Mouse (Mus musculus): ENCODE data around the gene Brms1. TPM values are rescaled to one million over a fixed set of nuclear protein-coding genes. Genes with fewer than 3 reads are reported as not detected.

Gene Brms1
- total RNA-seq, 2 experiments from 2014 or later = 20.2 to 23.6 TPM

DNA sequence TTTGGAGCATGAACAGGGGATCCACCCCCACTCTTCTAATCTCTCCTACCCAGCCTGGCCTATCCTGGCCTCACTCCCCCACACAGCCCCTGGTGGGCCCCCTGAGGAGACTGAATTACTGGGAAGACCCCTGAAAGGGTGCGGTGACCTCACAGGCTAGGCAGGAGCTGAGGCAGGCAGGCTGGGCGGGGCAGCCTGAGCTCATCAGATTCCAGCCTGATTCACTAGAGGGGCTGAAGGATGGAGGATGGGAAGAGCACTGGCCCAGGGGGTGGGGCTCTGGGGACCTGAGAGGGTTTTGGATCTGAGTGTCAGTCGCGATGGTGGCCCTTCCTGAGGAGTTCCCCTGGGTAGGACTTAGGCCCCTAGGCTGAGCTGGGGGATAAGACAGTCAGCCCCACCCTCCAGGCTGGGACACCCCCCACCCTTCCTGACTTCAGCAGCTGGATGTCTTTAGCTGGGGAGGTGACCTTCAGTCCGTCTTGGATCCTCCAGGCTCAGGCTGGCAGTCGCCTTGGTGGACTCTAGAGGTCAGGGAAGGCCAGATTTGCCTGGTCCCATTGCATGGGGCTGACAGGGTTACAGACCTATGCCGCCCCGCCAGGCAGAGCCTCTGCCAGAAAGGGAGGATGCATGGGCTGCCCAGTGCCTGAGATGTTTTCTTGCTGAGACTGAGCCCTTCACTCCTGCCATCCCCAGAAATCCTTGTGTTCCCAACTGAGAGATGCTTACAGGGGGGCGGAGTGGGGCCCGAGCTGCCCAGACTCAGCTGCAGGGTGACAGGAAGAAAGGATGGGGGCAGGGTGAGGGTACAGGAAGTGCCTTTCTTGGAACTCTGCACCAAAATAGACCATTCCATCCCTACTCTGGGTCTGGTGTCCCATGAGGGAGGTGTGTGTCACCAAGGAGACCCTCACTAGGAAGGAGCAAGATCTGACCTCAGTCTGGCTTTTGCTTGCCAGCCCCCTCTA lies 17.9 kb downstream of the Brms1 start:
- intact Hi-C loops (cut with DNase I) = no loop called here
- DNase-seq (ENCODE audit: low spot score in 2 of 2) = no peak

DNA sequence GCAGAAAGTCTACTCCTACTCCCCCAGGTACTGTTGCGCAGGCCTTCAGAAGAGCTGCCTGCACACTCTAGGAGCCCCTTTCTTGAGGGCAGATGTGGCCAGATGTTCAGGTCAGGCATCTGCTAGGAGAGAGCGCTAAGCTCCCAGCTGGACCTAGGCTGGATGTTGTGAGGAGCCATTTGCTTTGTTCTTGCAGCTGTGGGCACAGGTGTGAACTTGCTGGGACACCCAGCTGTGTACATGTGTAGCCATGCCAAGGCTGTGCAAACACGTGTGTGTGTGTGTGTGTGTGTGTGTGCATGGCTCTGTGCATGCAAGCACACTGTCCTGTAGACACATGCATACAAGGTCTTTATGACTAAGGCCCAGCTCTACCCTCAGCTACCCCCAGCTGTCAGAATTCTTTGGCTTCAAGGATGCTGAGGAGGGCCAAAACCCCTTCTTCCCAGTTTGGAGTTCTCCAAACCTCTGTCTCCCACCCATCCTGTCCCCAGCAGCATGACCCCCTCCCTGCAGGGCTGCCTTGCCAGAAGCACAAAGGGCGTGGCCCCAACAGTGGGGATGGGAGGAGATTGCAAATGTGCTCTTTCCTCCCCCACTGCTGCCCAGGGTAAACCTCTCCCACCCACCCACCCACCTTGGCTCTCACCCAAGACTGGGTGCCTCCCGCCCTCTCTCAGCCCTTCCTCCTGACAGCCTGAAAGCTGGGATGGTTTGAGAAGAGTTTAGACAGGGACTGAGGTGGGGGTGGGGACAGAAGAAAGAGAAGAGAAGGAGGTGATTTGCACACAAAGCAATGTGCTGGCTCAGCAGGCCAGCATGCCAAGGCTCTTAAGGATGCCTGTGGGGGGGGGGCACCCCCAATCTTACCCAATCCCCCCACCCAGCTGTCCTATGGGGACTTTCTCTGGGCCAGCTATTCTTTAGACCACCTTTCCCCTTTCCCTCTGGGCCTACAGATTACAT lies 19.5 kb downstream of the Brms1 start:
- DNase-seq (ENCODE audit: low spot score in 2 of 2) = no peak
- intact Hi-C loops (cut with DNase I) = no loop called here

DNA sequence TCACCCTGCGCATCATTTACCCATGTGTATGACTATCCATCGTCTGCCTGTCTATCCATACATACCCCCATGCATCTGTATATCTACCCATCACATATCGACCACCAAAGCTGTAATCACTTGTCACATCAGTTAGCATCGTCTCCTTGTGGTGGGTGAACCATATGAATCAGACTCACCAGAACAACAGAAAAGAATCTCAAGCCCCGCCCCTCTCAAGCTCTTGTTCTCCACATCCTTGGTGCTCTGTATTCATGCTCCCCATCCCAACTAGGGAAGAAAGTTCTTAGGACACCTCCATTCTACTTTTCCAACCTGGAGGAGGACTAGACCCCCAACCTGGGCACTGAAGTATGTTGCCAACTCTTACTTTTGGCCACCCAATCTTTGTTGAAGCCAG lies 20.9 kb downstream of the Brms1 start:
- DNase-seq (ENCODE audit: low spot score in 2 of 2) = no peak
- intact Hi-C loops (cut with DNase I) = no loop called here

DNA sequence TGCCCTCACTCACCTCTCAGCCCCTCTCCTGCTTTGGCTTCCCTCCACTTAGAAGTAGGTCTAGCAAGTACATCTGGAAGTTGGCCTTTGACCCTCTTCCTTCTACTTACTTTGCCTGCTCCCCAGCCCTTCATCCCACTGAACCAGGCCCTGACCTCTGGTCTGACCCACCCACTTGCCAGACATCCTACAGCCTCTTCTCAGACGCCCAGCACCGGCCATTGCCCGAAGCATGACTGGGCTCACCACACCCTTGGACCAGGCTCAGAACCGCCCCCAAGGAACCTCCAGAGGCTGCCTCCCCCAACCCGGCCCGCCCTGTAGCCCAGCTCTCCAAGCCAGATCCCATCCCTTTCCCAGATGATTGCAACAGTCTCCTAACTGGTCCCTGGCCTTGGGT lies 21.3 kb downstream of the Brms1 start:
- DNase-seq (ENCODE audit: low spot score in 2 of 2) = no peak
- intact Hi-C loops (cut with DNase I) = no loop called here

DNA sequence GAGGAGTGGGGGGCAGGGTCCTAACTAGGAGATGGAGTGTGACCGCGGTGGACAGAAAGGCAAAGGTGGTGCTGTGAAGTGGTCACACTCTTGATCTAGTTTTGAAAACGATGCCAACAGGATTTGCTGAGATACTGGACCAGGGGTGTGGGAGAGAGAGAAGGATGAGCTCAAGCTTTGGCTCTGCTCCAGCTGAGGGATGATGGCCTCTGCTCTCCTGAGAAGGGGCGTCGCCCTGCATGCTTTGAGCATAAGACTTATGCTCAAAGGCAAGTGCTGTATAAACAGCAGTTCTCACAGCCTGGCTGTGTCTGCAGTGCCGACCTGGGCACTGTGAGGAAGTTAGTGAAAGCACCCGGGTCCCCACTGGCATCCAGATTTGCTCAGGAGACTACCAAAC lies 23.9 kb downstream of the Brms1 start:
- no peak for DNase-seq (ENCODE audit: low spot score in 2 of 2)
- intact Hi-C loops (cut with DNase I) = no loop called here

DNA sequence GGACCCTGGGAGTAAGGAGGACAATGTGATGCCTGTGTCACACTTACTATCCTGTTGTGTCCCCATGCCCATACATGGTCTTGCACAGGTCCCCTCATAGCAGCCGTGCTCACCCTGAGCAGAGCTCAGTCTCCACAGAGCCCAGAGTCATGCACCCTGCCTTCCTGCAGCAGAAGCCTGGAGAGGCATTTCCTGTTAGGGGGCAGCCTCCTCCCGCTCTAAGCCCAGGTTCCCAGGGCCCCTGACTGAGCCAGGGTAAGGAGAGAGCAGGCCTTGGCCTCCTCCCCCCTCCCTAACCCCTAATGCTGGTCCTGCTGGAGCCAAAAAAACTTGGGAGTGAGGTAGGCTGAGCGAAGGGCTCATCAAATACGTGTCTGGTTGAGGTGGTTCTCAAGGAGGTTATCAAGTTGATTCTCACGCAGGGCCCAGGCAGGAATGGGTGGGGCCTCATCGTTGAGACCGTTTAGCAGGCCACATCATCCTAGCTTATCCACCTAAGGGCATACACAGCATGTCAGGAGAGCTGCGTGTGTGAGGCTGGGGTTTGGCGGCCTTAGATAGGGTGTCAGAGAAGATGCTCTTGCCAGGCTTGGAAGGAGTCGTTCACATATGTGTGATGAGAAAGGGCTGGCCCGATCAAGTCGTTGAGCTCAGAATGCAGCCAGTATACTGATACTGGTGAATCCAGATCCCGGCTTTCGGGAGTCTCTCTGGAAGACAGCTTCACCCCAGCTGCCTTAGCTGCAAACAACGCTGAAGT lies 26.1 kb downstream of the Brms1 start:
- no peak for DNase-seq (ENCODE audit: low spot score in 2 of 2)
- intact Hi-C loops (cut with DNase I) = no loop called here

DNA sequence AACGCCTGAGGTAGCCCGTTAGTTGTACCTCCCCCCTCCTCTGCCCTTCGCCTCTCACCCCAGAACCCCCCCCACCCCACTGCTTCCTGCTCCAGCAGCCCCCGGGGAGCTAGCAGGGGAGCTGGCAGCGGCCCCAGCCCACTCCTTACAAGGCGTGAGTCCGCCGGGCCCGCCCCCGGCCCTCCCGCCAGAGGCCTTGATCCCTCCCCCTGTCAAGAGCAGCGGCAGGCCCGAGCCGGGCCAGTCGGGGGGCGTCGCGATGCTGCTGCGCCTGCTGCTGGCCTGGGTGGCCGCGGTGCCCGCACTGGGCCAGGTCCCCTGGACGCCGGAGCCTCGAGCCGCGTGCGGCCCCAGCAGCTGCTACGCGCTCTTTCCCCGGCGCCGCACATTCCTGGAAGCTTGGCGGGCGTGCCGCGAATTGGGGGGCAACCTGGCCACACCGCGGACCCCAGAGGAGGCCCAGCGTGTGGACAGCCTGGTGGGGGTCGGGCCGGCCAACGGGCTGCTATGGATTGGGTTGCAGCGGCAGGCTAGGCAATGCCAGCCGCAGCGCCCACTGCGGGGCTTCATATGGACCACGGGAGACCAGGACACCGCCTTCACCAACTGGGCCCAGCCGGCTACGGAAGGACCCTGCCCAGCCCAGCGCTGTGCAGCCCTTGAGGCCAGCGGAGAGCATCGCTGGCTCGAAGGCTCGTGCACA lies 26.9 kb downstream of the Brms1 start, which contains the start of gene Cd248:
Cd248 (plus strand) TSS at position 212 of the 703 bp plus-strand sequence.
- intact Hi-C loops (cut with DNase I) = no loop called here
- peak in 1 of 2 experiments; percentile 17 for DNase-seq (ENCODE audit: low spot score in 2 of 2)

DNA sequence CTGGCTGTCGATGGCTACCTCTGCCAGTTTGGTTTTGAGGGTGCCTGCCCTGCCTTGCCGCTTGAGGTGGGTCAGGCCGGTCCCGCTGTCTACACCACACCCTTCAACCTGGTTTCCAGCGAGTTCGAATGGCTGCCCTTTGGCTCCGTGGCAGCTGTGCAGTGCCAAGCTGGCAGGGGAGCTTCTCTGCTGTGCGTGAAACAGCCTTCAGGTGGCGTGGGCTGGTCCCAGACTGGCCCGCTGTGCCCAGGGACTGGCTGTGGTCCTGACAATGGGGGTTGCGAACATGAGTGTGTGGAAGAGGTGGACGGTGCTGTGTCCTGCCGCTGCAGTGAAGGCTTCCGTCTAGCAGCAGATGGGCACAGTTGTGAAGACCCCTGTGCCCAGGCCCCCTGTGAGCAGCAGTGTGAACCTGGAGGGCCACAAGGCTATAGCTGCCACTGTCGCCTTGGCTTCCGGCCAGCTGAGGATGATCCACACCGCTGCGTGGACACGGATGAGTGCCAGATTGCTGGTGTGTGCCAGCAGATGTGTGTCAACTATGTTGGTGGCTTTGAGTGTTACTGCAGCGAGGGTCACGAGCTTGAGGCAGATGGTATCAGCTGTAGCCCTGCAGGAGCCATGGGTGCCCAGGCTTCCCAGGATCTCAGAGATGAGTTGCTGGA lies 27.5 kb downstream of the Brms1 start:
- no peak for DNase-seq (ENCODE audit: low spot score in 2 of 2)
- intact Hi-C loops (cut with DNase I) = no loop called here

DNA sequence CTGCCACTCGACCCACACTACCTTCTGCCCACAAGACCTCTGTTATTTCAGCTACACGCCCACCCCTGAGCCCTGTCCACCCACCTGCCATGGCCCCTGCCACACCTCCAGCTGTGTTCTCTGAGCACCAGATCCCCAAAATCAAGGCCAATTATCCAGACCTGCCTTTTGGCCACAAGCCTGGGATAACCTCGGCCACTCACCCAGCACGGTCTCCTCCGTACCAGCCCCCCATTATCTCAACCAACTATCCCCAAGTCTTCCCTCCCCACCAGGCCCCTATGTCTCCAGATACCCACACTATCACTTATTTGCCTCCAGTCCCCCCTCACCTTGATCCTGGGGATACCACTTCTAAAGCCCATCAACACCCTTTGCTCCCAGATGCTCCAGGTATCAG lies 28.3 kb downstream of the Brms1 start:
- DNase-seq (ENCODE audit: low spot score in 2 of 2) = no peak
- intact Hi-C loops (cut with DNase I) = no loop called here

DNA sequence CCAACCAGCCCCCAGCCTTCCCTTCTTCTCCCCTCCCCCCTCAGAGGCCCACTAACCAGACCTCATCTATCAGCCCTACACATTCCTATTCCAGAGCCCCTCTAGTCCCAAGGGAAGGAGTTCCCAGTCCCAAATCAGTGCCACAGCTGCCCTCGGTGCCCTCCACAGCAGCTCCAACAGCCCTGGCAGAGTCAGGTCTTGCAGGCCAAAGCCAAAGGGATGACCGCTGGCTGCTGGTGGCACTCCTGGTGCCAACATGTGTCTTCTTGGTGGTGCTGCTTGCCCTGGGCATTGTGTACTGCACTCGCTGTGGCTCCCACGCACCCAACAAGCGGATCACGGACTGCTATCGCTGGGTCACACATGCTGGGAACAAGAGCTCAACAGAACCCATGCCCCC lies 28.8 kb downstream of the Brms1 start:
- intact Hi-C loops (cut with DNase I) = loop anchor here (5.0 kb wide), 1 partner anchor 53 kb away; no protein-coding TSS in a partner anchor
- no peak for DNase-seq (ENCODE audit: low spot score in 2 of 2)

DNA sequence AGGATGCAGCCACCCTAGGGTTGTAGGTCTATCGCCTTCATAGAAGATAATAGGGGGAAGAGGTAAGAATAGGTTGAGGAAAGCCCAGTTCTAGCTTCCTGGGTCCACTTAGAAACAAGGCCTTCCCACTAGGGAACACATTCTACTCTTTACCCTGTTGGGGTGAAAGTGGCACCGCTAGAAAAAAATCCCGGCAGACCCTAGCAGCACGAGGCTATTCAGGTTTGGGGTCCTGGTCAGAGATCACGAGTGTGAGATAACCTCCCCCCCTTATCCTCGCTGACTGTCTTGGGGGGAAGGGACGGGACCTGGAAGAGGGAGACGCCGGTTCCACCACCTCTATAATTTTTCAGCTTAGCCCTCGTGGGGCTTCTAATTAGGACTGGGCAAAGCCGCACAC lies 29.9 kb downstream of the Brms1 start:
- intact Hi-C loops (cut with DNase I) = loop anchor here (5.0 kb wide), 1 partner anchor 54 kb away; no protein-coding TSS in a partner anchor
- no peak for DNase-seq (ENCODE audit: low spot score in 2 of 2)

DNA sequence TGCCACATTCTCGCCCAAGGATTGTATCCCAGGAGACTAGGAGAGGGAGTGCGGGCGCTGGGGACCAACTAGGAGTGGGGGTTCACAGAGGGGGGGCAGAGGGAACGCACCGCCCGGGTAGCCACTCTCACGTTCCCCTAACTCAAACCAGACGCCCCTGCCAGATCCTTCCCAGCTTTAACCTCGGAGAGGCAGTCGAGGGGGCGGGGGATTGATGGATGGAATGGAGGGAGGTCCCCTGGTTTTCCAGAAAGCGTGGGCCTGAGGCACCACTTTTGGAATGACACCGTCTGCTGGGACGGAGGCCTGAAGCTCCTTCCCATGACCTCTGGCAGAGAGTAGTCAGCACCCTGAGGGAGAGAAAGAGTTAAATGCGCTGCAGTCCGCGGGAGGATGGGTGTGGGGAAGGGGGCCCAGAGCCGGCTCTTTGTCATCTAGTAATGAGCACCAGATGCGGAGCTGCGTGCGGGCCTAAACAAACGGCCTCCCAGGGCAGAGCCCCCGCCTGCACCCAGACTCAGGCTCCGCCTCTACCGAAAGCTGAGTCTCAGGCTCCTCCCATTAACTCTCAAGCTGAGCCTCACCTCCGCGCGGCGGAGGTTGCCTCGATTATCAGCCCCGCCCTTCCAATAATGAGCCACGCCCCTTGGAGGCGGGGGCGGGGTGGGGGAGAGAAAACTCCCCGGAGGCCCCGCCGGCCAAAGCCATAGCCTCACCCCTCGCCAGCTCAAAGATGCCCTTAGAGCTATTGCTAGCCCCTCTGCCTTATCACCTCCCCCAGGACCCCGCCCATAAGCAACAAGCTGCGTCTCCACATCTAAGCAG lies 30.6 kb downstream of the Brms1 start:
- intact Hi-C loops (cut with DNase I) = loop anchor here (2.0 to 5.0 kb wide), 2 partner anchors 15 to 54 kb away; no protein-coding TSS in a partner anchor
- DNase-seq (ENCODE audit: low spot score in 2 of 2) = peak in 1 of 2 experiments; percentile 48

DNA sequence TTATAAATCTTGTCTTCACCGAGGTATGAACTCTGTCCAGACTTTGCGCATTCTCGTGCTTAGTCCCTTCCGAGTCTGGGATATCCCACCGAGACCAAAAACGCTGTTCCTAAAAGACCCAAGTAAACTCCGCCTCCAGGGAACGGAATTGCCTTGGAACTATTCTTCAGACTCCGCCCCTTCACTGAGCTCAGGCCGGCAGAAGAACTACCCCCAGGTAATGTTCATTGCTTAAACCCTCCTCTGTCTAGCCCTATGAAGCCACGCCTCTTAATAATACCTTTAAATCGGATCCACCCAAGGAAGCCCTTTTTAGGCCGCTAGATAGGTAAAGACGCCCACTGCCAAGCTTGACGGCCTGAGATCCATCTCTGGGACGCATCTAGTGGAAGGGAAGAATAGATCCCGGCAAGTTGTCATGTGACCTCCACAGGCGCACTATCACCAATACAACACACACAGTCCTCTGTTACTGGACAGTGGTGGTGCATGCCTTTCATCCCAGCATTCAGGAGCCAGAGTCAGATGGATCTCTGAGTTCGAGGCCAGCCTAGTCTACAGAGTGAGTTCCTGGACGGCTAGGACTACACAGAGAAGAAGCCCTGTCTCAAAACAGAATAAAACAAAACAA lies 31.4 kb downstream of the Brms1 start:
- intact Hi-C loops (cut with DNase I) = loop anchor here (2.0 to 5.0 kb wide), 2 partner anchors 16 to 55 kb away; no protein-coding TSS in a partner anchor
- peak in 1 of 2 experiments; percentile 8 for DNase-seq (ENCODE audit: low spot score in 2 of 2)

DNA sequence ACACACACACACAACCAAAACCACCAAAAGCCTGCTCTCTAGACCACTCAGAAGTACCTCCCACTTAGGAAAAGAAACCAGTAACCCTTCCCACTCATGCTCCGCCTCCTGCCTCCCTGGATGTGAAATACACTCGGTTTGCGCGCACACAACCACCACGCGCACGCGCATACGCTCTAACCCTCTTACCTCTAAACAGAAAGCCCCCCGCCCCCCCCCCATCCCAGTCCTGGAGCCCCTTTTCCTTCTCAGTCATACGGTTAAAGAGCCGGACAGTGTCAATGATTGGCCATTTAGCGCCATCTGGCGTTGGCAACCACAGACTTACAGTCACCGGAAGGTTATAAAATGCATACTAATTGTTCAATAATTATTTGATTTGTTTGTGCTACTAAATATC lies 31.9 kb downstream of the Brms1 start:
- intact Hi-C loops (cut with DNase I) = loop anchor here (2.0 to 5.0 kb wide), 2 partner anchors 16 to 56 kb away; no protein-coding TSS in a partner anchor
- peak; percentile 32 to 51 for DNase-seq (ENCODE audit: low spot score in 2 of 2)

DNA sequence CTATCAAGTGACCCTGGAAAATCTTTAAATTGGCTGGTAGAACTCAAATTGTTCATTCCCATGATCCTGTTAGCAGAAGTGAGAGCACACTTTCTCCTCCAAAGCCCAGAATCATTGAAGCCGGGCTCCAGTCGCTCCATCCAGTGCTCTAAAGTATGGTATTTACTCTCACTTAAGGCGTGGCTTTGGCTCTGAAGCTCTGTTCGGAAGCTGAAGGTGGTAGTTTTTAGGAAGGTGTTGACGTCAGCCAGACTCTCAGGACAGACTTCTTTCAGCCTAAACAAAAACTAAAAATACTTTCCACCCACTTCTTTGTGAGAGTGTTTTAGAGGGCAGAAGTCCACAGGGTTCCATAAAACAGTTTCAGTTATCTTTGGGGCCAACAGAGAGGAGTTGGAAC lies 32.4 kb downstream of the Brms1 start:
- intact Hi-C loops (cut with DNase I) = loop anchor here (2.0 to 5.0 kb wide), 2 partner anchors 17 to 56 kb away; no protein-coding TSS in a partner anchor
- peak in 1 of 2 experiments; percentile 71 for DNase-seq (ENCODE audit: low spot score in 2 of 2)

DNA sequence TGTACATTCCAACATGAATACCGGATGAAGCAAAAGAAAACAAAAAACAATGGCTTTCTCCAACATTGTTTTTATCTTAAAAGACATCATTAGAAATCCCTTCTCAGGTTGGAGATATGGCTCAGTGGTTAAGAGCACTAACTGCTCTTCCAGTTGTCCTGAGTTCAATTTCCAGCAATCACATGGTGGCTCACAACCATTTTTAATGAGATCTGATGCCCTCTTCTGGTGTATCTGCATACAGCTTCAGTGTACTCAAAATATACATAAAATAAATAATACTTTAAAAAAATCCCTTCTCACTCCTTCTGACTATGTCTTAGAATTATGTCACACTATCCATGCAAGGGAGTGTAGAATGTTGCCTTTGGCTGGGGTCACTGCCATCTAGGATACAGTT lies 38.1 kb downstream of the Brms1 start:
- DNase-seq (ENCODE audit: low spot score in 2 of 2) = peak in 1 of 2 experiments; percentile 28
- intact Hi-C loops (cut with DNase I) = no loop called here

DNA sequence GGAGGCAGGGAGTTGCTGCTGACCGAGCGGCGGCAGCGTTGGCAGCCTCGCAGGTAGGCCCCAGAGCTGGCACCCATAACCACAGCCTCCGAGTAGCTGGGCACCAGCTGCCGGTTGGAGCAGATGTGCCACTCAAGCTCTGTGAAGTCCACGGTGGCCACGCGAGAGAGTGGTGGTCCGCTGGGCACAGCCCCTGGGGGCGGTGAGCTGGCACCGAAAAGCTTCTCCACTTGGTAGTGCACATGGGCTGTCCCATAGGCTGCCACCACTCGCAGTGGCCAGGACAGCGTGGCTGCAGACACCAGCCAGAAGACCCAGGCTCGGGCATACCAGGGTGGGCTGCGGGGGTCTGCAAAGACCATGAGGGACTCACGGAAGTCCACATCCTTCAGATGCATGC lies 40.9 kb downstream of the Brms1 start:
- peak in 1 of 2 experiments; percentile 24 for DNase-seq (ENCODE audit: low spot score in 2 of 2)
- intact Hi-C loops (cut with DNase I) = loop anchor here (5.0 kb wide), 1 partner anchor 35 kb away; no protein-coding TSS in a partner anchor

Measured in left cerebral cortex, postnatal 25 days (tissue).